Mouse (Mus musculus) E14TG2a.4 (cell line): Measurements from ENCODE around the gene Cmtm3.

Experiments used
- CTCF ChIP-seq: conservative IDR thresholded peaks from 2 replicates; pipeline ENCODE4 v1.5.1; 2014; ENCODE audit warnings: low read length
- NANOG ChIP-seq: IDR thresholded peaks from 2 replicates; pipeline ENCODE4 v1.6.1; 2014; ENCODE audit warnings: borderline replicate concordance, low read length, mixed read lengths

- TF ChIP-seq CTCF (no peak), NANOG (no peak)
Measured at GRCm38 (mm10) chr8:104393767-104394166, 54.6 kb downstream of the Cmtm3 start.
